Mouse (Mus musculus) neural tube, embryonic 14.5 days (tissue): ENCODE data around the gene Rab36. TPM values are rescaled to one million over a fixed set of nuclear protein-coding genes. Genes with fewer than 3 reads are reported as not detected.
A peak's percentile ranks its signal among the peaks of the same experiment; 100 is the strongest.

ENCODE experiments used
- ATAC-seq: fragments of 200-750 bp; cut with Nextera tagmentation; 2 replicates; pipeline ENCODE4 v1.8.0; 2017; ENCODE audit warnings: low read depth, mild to moderate bottlenecking, moderate TSS enrichment, moderate library complexity
- H3K27ac ChIP-seq: fragments of 300-500 bp; sonication (generic); 2 replicates; pipeline ENCODE4 v1.5.1; 2014; ENCODE audit warnings: low read depth, mild to moderate bottlenecking, control low read depth, low read length, moderate library complexity, mixed read lengths
- H3K27me3 ChIP-seq: fragments of 300-500 bp; sonication (generic); 2 replicates; pipeline ENCODE4 v1.6.1; 2014; ENCODE audit warnings: low read length; ENCODE audit not compliant: control insufficient read depth, insufficient read depth
- H3K36me3 ChIP-seq: fragments of 300-500 bp; sonication (generic); 2 replicates; pipeline ENCODE4 v1.6.1; 2014; ENCODE audit warnings: low read length, mixed read lengths; ENCODE audit not compliant: control insufficient read depth, insufficient read depth
- H3K4me1 ChIP-seq: fragments of 300-500 bp; sonication (generic); 2 replicates; pipeline ENCODE4 v1.6.1; 2014; ENCODE audit warnings: low read length; ENCODE audit not compliant: control insufficient read depth, insufficient read depth
- H3K4me2 ChIP-seq: fragments of 300-500 bp; sonication (generic); 2 replicates; pipeline ENCODE4 v1.6.1; 2014; ENCODE audit warnings: mild to moderate bottlenecking, low read depth, low read length, control low read depth
- H3K4me3 ChIP-seq: fragments of 300-500 bp; sonication (generic); 2 replicates; pipeline ENCODE4 v1.5.1; 2014; ENCODE audit warnings: low read depth, low read length, control low read depth, mixed read lengths
- H3K9ac ChIP-seq: fragments of 300-500 bp; sonication (generic); replicated peaks from 2 replicates; pipeline ENCODE4 v1.6.1; 2014; ENCODE audit warnings: low read depth, mild to moderate bottlenecking, control low read depth, low read length, mixed read lengths
- H3K9me3 ChIP-seq: fragments of 300-500 bp; sonication (generic); 2 replicates; pipeline ENCODE4 v1.6.1; 2016; ENCODE audit warnings: low read length; ENCODE audit not compliant: control insufficient read depth
- WGBS: fragments of 180-500 bp; shearing (Covaris S2); extraction: QIAGEN DNeasy Blood & Tissue Kit; methylation state at CpG from one replicate; pipeline ENCODE4 v1.1.7; 2014; 5-methylcytosine and 5-hydroxymethylcytosine counted together
- polyA plus RNA-seq: library from polyadenylated mRNA; unstranded; fragments of >200 nt; fragmentation: Nextera tagmentation; extraction: Ambion mirVana; gene quantifications from 2 replicates; pipeline ENCODE4 v1.2.1, GENCODE M21; 2014

Gene Rab36
- polyA plus RNA-seq, 1 experiment from 2014 or later = 18.8 TPM

- no peaks in the 10 kb centered on the region for H3K27me3 ChIP-seq
- H3K27ac ChIP-seq = no peak overlapping the region
- H3K4me3 ChIP-seq = no peak overlapping the region
- 97% methylated on average over 7 of the region's 7 CpGs for WGBS
- peaks cover 19% of the 10 kb centered on the region for H3K4me1 ChIP-seq
- H3K36me3 ChIP-seq = no peaks in the 10 kb centered on the region
- no peak overlapping the region for H3K4me2 ChIP-seq
- ATAC-seq = no peak
- no peak overlapping the region for H3K9ac ChIP-seq
- no peaks in the 10 kb centered on the region for H3K9me3 ChIP-seq
Measured at GRCm38 (mm10) chr10:75095216-75095615, 58.4 kb downstream of the Rab36 start.

DNA sequence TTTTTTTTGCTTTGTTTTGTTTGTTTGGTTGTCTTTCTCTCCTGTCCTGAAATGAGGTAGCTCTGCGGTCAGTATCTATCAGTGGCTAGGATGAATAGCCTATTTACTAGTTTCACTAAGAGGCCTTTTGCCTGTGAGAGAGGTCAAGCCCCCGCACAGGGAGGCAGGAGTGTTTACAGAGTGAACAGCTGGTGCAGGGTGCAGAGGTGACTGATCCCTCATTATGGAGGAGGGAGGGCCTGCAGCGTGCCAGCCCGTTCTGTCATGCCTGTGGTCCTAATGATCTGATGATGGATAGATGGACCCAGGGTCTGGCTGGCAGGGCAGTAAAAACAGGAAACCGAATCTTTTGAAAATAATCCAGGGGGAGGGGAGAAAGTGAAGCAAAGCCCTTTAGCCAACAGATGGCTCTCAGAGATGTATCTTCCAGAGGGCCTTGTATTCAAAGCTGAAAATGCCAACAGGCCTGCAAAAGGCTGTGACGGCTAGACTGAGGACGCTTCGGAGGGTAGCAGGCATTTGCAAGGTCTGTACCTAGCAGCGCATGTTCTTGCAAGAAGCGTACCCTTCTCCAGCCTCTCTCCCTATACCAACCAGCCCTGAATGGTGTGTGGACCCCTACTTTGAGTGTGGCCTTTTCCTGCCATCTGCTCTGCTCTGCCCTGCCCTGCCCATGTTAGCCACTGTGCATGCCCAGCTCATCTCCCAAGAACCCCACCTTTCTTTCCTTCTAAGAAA, 61.8 kb downstream of the Rab36 start:
- ATAC-seq = no peak
- no peaks in the 10 kb centered on the region for H3K36me3 ChIP-seq
- H3K27ac ChIP-seq = no peak overlapping the region
- no peaks in the 10 kb centered on the region for H3K9me3 ChIP-seq
- H3K4me2 ChIP-seq = no peak overlapping the region
- H3K4me3 ChIP-seq = no peak overlapping the region
- H3K4me1 ChIP-seq = peaks cover 15% of the 10 kb centered on the region
- H3K27me3 ChIP-seq = no peaks in the 10 kb centered on the region
- no peak overlapping the region for H3K9ac ChIP-seq
- 32% methylated on average over 10 of the region's 10 CpGs for WGBS

- WGBS = 36% methylated on average over 7 of the region's 7 CpGs
- no peaks in the 10 kb centered on the region for H3K36me3 ChIP-seq
- H3K9me3 ChIP-seq = no peaks in the 10 kb centered on the region
- H3K4me1 ChIP-seq = peaks cover 21% of the 10 kb centered on the region; the same call in 1 of the 2 replicates
- ATAC-seq = peak; percentile 22; the same call in 1 of the 2 replicates
- H3K9ac ChIP-seq = no peak overlapping the region
- H3K4me3 ChIP-seq = no peak overlapping the region
- no peaks in the 10 kb centered on the region for H3K27me3 ChIP-seq
- no peak overlapping the region for H3K4me2 ChIP-seq
- H3K27ac ChIP-seq = no peak overlapping the region
Measured at GRCm38 (mm10) chr10:75100298-75100697, 63.4 kb downstream of the Rab36 start.

- no peak overlapping the region for H3K27ac ChIP-seq
- H3K9me3 ChIP-seq = no peaks in the 10 kb centered on the region
- no peak overlapping the region for H3K9ac ChIP-seq
- no peak overlapping the region for H3K4me3 ChIP-seq
- no peak overlapping the region for H3K4me2 ChIP-seq
- H3K36me3 ChIP-seq = no peaks in the 10 kb centered on the region
- 70% methylated on average over 2 of the region's 2 CpGs for WGBS
- no peaks in the 10 kb centered on the region for H3K27me3 ChIP-seq
- peaks cover 24% of the 10 kb centered on the region; the same call in 1 of the 2 replicates for H3K4me1 ChIP-seq
- no peak for ATAC-seq
Measured at GRCm38 (mm10) chr10:75103502-75103901, 66.6 kb downstream of the Rab36 start.

Other genes starting within 250 kb of the Rab36 start
- gene Gnaz, start 69.9 kb upstream of the Rab36 start, polyA plus RNA-seq = 59.8 and 61.2 TPM in 2 replicates
- 0.33 TPM in 1 of 2 replicates, not detected in the other for gene Rsph14, start 4.5 kb upstream of the Rab36 start, polyA plus RNA-seq
- 23.3 and 26.4 TPM in 2 replicates for gene Bcr, start 23.5 kb downstream of the Rab36 start, polyA plus RNA-seq
- 22.9 and 25.5 TPM in 2 replicates for gene Specc1l, start 175.0 kb downstream of the Rab36 start, polyA plus RNA-seq